Mouse (Mus musculus) neural tube, embryonic 13.5 days (tissue): ENCODE data around the gene Hmgb1. TPM values are rescaled to one million over a fixed set of nuclear protein-coding genes. Genes with fewer than 3 reads are reported as not detected.
A peak's percentile ranks its signal among the peaks of the same experiment; 100 is the strongest.

Source experiments
- ATAC-seq: fragments of 200-750 bp; cut with Nextera tagmentation; 2 replicates; pipeline ENCODE4 v1.8.0; 2017; ENCODE audit warnings: low read depth, mild to moderate bottlenecking, moderate TSS enrichment, moderate library complexity
- H3K27ac ChIP-seq: fragments of 300-500 bp; sonication (generic); replicated peaks from 2 replicates; pipeline ENCODE4 v1.5.1; 2015; ENCODE audit warnings: moderate library complexity, mild to moderate bottlenecking, inconsistent platforms
- H3K27me3 ChIP-seq: fragments of 300-500 bp; sonication (generic); 2 replicates; pipeline ENCODE4 v1.6.1; 2015; ENCODE audit warnings: mild to moderate bottlenecking, inconsistent platforms
- H3K36me3 ChIP-seq: fragments of 300-500 bp; sonication (generic); 2 replicates; pipeline ENCODE4 v1.6.1; 2015; ENCODE audit warnings: mild to moderate bottlenecking, inconsistent platforms
- H3K4me1 ChIP-seq: fragments of 300-500 bp; sonication (generic); replicated peaks from 2 replicates; pipeline ENCODE4 v1.6.1; 2015; ENCODE audit warnings: inconsistent platforms
- H3K4me2 ChIP-seq: fragments of 300-500 bp; sonication (generic); 2 replicates; pipeline ENCODE4 v1.6.1; 2015; ENCODE audit warnings: inconsistent platforms, mild to moderate bottlenecking, moderate library complexity
- H3K4me3 ChIP-seq: fragments of 300-500 bp; sonication (generic); 2 replicates; pipeline ENCODE4 v1.5.1; 2015; ENCODE audit warnings: mild to moderate bottlenecking, inconsistent platforms
- H3K9ac ChIP-seq: fragments of 300-500 bp; sonication (generic); 2 replicates; pipeline ENCODE4 v1.6.1; 2015; ENCODE audit warnings: moderate library complexity, mild to moderate bottlenecking, inconsistent platforms
- H3K9me3 ChIP-seq: fragments of 300-500 bp; sonication (generic); 2 replicates; pipeline ENCODE4 v1.6.1; 2016; ENCODE audit warnings: inconsistent platforms
- WGBS: fragments of 180-500 bp; shearing (Covaris S2); methylation state at CpG from one replicate; pipeline ENCODE4 v1.1.7; 2015; 5-methylcytosine and 5-hydroxymethylcytosine counted together
- polyA plus RNA-seq: library from polyadenylated mRNA; unstranded; fragments of >200 nt; fragmentation: Nextera tagmentation; extraction: Ambion mirVana; gene quantifications from 2 replicates; pipeline ENCODE4 v1.2.1, GENCODE M21; 2015

The Hmgb1 gene
- polyA plus RNA-seq, 1 experiment from 2014 or later, result 950 TPM

DNA sequence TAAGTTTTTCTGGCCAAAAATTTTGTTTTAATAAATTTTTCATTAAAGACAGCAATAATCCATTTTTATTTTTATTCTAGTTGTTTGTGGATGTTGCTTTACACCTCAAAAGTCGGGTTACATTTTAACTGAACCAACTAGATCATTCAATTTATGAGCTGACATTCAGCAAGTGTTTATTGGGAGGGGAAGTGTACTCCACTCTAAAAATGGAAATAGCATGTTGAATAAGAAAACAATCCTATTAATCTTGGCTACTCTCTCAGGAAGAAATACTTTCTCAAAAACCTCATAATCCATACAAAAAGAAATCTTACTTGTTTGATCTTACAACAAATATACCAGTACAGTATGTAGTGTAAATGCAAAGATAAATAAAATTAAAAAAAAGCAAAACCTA is 1.2 kb downstream of the Hmgb1 start:
- H3K4me3 ChIP-seq, result peak overlapping the region; percentile 62
- ATAC-seq, result no peak
- H3K9ac ChIP-seq, result peak overlapping the region; percentile 82
- no peaks in the 10 kb centered on the region for H3K9me3 ChIP-seq
- no peaks in the 10 kb centered on the region for H3K27me3 ChIP-seq
- H3K36me3 ChIP-seq, result 0 out of 2 replicates have a peak, but pooled peaks cover 4% of the 10 kb centered on the region
- H3K4me2 ChIP-seq, result peak overlapping the region; percentile 69
- 41% methylated on average over 1 of the region's 1 CpGs for WGBS
- H3K4me1 ChIP-seq, result peaks cover 30% of the 10 kb centered on the region
- peak overlapping the region; percentile 97 for H3K27ac ChIP-seq

DNA sequence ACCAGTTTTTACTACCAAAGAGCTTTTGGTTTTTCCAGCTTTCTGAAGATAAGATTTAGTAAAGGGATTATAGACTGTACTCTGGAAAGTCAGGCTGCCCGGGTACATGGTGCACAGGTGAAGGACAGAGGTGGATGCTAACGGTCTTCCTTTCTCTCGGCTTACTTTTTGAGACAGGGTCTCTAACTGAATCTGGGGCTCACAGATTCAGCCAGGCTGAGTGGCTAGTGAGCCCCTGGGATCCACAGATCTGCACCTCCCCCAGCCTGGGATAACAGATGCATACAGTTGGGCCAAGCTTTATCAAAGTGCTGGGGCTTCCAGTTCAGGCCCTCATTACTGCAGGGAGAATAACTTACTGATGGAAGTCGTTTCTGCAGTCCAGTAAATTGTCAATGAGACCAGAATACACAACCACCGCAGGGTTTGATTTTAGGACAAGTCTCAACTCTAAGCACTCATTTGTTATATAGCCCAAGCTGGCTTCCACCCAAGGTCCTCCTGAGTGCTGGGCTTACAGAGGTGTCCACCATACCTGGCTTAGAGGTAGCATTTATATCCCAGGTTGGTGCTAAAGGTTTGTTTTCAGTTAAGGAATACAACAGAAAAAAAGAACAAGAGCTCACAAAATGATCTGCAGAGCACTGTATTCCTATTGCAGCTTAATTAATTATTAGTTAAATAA is 2.0 kb downstream of the Hmgb1 start:
- no peaks in the 10 kb centered on the region for H3K27me3 ChIP-seq
- H3K27ac ChIP-seq, result no peak overlapping the region
- H3K9me3 ChIP-seq, result no peaks in the 10 kb centered on the region
- no peak overlapping the region for H3K4me2 ChIP-seq
- no peak overlapping the region for H3K4me3 ChIP-seq
- no peak overlapping the region for H3K9ac ChIP-seq
- 0 out of 2 replicates have a peak, but pooled peaks cover 4% of the 10 kb centered on the region for H3K36me3 ChIP-seq
- ATAC-seq, result no peak
- peaks cover 30% of the 10 kb centered on the region for H3K4me1 ChIP-seq
- WGBS, result 86% methylated on average over 5 of the region's 5 CpGs

DNA sequence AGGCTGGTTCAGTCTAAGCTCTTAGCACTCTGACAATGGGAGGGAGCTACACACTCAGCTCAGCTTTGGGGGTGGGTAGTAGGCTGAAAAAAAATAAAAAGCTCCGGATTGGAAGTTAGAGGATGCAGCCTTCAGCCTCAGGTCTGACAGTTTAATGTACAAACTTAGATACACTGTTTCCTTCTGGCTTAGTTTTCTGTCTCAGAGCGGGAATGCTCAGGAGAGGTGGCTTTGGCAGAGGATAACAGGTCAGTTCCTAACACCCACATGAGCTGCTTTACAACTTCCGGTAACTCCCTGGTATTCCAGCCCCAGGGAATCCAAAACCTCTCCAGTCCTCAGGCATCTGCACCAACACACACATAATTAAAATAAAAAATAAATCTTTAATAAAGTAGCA is 4.5 kb downstream of the Hmgb1 start:
- Histone ChIP-seq H3K9ac (no peak overlapping the region), H3K27ac (no peak overlapping the region), H3K4me3 (no peak overlapping the region), H3K4me1 (0 out of 2 replicates have a peak, but pooled peaks cover 6% of the 10 kb centered on the region), H3K36me3 (no peaks in the 10 kb centered on the region), H3K4me2 (no peak overlapping the region), H3K9me3 (no peaks in the 10 kb centered on the region), H3K27me3 (no peaks in the 10 kb centered on the region)
- 89% methylated on average over 3 of the region's 3 CpGs for WGBS
- no peak for ATAC-seq

DNA sequence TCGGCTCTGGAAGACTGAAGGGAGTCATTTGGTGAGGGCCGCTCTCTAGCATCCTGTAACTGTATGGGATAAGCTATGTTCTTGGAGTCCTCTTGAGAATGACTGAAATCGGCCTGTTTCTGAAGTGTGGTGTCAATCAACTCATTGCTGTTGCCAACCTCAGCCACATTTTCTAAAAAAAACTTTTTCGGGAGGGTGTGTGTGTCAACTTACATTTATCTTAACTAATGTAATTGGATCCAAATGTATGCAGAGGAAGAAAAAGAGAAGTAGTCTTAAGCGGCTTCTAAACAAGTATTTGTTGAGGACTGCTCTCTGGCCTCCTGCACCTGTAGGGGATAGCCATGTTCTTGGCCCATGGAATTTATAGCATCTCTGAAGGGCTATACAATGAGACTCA is 6.2 kb downstream of the Hmgb1 start:
- H3K4me1 ChIP-seq, result 0 out of 2 replicates have a peak, but pooled peaks cover 6% of the 10 kb centered on the region
- no peaks in the 10 kb centered on the region for H3K9me3 ChIP-seq
- H3K9ac ChIP-seq, result no peak overlapping the region
- no peaks in the 10 kb centered on the region for H3K27me3 ChIP-seq
- no peak overlapping the region for H3K4me2 ChIP-seq
- no peak overlapping the region for H3K27ac ChIP-seq
- no peaks in the 10 kb centered on the region for H3K36me3 ChIP-seq
- ATAC-seq, result no peak
- no peak overlapping the region for H3K4me3 ChIP-seq
- 90% methylated on average over 5 of the region's 5 CpGs for WGBS

DNA sequence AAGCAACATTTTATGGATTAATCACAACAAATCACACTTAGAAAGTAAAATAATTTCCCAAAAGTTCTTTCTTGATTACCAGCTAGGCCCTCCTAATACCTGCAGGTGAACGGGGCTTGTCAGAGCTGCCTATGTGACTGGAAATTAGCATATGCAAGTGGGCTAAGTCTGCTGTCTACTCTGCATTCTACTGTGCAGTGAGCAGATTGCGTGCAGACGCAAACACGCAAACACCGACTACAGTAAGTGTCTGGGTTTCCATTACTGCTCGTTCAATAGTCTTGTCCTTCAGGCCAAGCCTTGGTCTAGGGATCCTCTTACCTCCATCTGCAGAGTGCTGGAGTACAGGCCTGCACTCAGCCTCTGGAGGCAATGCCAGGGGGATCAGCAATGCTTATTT is 8.6 kb downstream of the Hmgb1 start:
- no peak overlapping the region for H3K4me2 ChIP-seq
- H3K4me1 ChIP-seq, result peaks cover 6% of the 10 kb centered on the region; the same call in 1 of the 2 replicates
- no peak overlapping the region for H3K27ac ChIP-seq
- no peak for ATAC-seq
- H3K9me3 ChIP-seq, result no peaks in the 10 kb centered on the region
- no peaks in the 10 kb centered on the region for H3K36me3 ChIP-seq
- H3K27me3 ChIP-seq, result no peaks in the 10 kb centered on the region
- 94% methylated on average over 6 of the region's 6 CpGs for WGBS
- no peak overlapping the region for H3K9ac ChIP-seq
- no peak overlapping the region for H3K4me3 ChIP-seq

DNA sequence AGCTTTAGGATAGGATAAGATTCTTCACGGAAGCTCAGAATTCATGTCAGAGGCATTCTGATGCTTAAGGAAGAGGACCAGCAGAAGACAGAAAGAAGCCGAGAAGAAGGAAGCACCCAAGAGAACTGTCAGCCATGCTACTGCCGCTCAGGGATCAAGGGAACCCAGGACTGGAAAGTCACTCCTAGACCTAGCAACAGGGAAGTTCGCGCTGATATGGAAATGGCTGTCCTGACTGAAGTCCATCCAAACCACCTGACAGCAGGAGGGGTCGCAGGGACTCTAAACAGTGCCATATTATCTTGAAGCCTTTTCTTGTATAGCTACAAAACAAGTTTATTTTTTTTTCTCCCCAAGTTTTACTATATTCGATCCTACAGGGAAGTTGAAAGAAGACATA is 9.8 kb downstream of the Hmgb1 start:
- Histone ChIP-seq H3K36me3 (no peaks in the 10 kb centered on the region), H3K27me3 (no peaks in the 10 kb centered on the region), H3K4me2 (no peak overlapping the region), H3K9me3 (no peaks in the 10 kb centered on the region), H3K4me1 (peaks cover 7% of the 10 kb centered on the region; the same call in 1 of the 2 replicates), H3K9ac (no peak overlapping the region), H3K27ac (no peak overlapping the region), H3K4me3 (no peak overlapping the region)
- 89% methylated on average over 7 of the region's 7 CpGs for WGBS
- no peak for ATAC-seq

DNA sequence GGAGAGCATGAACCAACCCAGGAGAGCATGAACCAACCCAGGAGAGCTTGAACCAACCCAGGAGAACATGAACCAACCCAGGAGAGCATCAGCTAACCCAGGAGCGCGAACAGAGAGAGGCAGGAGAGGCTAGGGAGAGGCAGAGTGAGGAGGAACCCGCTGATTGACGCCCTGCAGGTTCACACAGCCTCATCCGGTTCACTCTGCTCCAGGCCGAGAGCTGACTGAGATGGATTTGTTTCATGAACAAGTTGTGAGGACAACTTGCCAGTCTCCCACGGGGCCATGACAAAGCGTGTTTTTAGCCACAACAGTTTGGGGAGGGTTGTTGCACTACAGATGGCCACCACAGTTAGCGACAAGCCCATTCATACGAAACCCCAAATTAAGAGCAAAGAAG is 12.0 kb downstream of the Hmgb1 start:
- Histone ChIP-seq H3K27ac (no peak overlapping the region), H3K27me3 (no peaks in the 10 kb centered on the region), H3K9ac (no peak overlapping the region), H3K4me2 (no peak overlapping the region), H3K4me1 (peaks cover 7% of the 10 kb centered on the region; the same call in 1 of the 2 replicates), H3K4me3 (no peak overlapping the region), H3K9me3 (no peaks in the 10 kb centered on the region), H3K36me3 (no peaks in the 10 kb centered on the region)
- no peak for ATAC-seq
- WGBS, result 77% methylated on average over 10 of the region's 10 CpGs

DNA sequence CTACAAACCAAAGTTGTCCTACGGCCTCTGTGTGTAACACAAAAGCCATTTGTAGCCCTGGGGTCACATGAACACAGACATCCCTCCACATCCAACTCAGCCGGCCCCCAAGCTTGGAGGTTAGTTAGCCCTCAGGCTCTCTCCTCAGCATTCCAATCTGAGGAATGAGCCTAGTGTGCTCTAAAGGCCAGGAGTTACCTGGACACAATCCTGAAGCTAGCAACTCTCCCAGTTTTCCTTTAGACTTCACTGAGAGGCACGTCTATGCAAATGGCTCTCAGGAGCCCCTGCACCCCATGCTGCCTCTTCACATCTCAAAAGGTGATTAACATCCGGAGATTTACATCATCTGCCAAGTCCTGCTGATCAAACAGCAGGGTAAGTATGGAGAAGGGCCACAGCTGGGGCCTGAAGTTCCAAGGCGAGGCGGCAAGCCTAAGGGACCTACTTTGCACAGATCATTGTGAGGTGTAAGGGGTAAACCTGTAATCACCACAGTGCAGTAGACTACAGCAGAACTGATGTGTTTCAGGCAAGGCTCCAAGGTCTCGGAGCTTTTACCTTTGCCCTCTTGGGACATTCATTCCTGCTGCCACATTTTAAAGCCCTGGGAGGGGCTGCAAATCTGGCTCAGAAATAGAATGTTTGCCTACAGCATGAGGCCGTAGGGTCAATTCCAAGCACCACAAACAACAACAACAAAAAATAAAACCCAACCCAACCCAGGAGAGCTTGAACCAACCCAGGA is 13.3 kb downstream of the Hmgb1 start:
- Histone ChIP-seq H3K4me1 (peaks cover 7% of the 10 kb centered on the region; the same call in 1 of the 2 replicates), H3K27ac (no peak overlapping the region), H3K4me2 (no peak overlapping the region), H3K9ac (no peak overlapping the region), H3K9me3 (no peaks in the 10 kb centered on the region), H3K27me3 (no peaks in the 10 kb centered on the region), H3K36me3 (no peaks in the 10 kb centered on the region), H3K4me3 (no peak overlapping the region)
- WGBS, result 43% methylated on average over 8 of the region's 8 CpGs
- no peak for ATAC-seq

DNA sequence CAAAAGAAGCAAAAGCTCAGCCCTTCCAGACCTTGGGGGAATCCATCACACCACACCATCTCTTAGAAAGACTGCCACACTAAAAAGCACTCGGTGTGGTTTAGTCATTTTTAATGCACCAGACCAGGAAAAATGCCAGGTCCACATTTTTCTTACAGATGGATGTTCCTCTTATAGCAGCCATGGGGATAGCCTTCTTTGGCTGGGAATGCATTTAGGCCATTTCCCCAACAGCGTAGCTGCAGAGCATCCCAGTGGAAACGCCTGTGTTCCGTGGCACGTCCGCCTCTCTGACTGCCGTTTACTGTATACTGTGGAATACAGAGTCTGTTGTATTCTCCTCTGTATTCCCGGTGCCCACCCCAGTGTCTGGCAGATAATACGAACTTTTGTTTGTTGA is 15.5 kb downstream of the Hmgb1 start:
- Histone ChIP-seq H3K9ac (no peak overlapping the region), H3K36me3 (no peaks in the 10 kb centered on the region), H3K27me3 (no peaks in the 10 kb centered on the region), H3K9me3 (no peaks in the 10 kb centered on the region), H3K4me2 (no peak overlapping the region), H3K4me3 (no peak overlapping the region), H3K4me1 (peaks cover 7% of the 10 kb centered on the region; the same call in 1 of the 2 replicates), H3K27ac (0 out of 2 replicates have a peak overlapping the region, but pooled peaks have one; percentile 5)
- WGBS, result 61% methylated on average over 9 of the region's 9 CpGs
- ATAC-seq, result no peak

DNA sequence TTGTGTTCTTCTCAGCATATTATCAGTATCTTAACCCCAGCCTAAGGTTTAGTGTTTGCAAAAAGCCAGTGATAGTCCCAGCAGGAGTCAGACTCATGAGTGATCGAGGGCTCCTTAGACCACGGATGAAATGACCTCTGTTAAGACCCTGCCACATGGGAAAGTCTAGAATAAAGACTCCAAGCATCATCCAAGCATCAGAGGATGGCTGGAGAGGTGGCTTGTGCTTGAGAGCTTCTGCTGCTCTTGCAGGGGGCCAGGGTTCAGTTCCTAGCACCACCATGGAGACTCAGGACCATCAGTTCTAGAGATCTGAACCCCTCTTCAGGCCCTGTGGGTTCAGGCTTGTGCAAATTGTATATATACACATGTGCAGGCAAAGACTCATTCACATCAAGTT is 16.2 kb downstream of the Hmgb1 start:
- no peak overlapping the region for H3K4me3 ChIP-seq
- WGBS, result 76% methylated on average over 2 of the region's 2 CpGs
- no peaks in the 10 kb centered on the region for H3K36me3 ChIP-seq
- H3K4me1 ChIP-seq, result peaks cover 7% of the 10 kb centered on the region; the same call in 1 of the 2 replicates
- no peak overlapping the region for H3K9ac ChIP-seq
- H3K4me2 ChIP-seq, result no peak overlapping the region
- 0 out of 2 replicates have a peak overlapping the region, but pooled peaks have one; percentile 7 for H3K27ac ChIP-seq
- no peaks in the 10 kb centered on the region for H3K9me3 ChIP-seq
- ATAC-seq, result no peak
- no peaks in the 10 kb centered on the region for H3K27me3 ChIP-seq

DNA sequence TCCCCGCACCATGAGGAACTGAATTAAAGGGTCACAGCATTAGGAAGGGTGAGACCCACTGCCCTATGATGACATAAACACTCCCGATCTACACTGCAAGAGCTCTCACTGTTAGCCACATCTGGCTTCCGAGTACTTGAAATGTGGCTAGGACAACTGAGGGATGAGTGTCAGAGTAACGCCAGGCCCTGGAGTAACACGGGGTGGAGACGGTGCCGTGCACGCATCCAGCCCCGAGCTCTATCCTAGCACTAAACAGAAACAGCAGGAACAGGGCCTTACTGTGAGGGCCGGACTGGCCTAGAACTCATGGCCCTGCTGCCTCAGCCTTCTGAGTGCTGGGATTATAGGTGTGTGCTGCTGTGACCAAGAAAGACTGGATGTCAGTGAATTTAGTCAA is 18.3 kb downstream of the Hmgb1 start:
- H3K36me3 ChIP-seq, result no peaks in the 10 kb centered on the region
- H3K27ac ChIP-seq, result no peak overlapping the region
- H3K4me1 ChIP-seq, result peaks cover 3% of the 10 kb centered on the region; the same call in 1 of the 2 replicates
- no peak overlapping the region for H3K4me3 ChIP-seq
- WGBS, result 92% methylated on average over 10 of the region's 10 CpGs
- no peaks in the 10 kb centered on the region for H3K27me3 ChIP-seq
- ATAC-seq, result no peak
- H3K4me2 ChIP-seq, result no peak overlapping the region
- no peaks in the 10 kb centered on the region for H3K9me3 ChIP-seq
- H3K9ac ChIP-seq, result no peak overlapping the region

DNA sequence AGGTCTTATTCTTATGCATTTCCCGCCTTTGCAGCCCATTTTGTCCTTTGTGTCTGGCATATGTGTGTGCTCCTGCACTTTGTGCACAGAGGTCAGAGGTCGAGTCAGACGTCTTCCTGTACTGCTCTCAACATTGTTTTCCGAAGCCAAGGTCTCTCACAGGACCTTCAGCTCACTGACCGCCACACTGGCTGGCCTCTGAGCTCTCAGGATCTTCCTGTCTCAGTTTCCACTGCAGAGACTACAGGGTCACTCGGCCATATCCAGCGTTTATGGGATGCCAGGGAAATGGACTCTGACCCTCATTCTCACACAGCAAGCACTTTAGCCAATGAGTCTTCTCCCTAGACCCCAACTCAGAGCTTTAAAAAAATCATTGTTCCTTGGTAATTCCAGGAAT is 19.4 kb downstream of the Hmgb1 start:
- no peaks in the 10 kb centered on the region for H3K9me3 ChIP-seq
- no peaks in the 10 kb centered on the region for H3K36me3 ChIP-seq
- no peak overlapping the region for H3K27ac ChIP-seq
- WGBS, result 50% methylated on average over 7 of the region's 7 CpGs
- ATAC-seq, result no peak
- no peak overlapping the region for H3K9ac ChIP-seq
- no peaks in the 10 kb centered on the region for H3K27me3 ChIP-seq
- H3K4me2 ChIP-seq, result no peak overlapping the region
- H3K4me1 ChIP-seq, result no peaks in the 10 kb centered on the region
- no peak overlapping the region for H3K4me3 ChIP-seq
